Mouse (Mus musculus) intestine, postnatal 0 days (tissue): ENCODE data around the gene Sfmbt1. TPM values are rescaled to one million over a fixed set of nuclear protein-coding genes. Genes with fewer than 3 reads are reported as not detected.

Experiments
- ATAC-seq: fragments of 200-750 bp; cut with Nextera tagmentation; 2 replicates; pipeline ENCODE4 v1.8.0; 2017; ENCODE audit warnings: mild to moderate bottlenecking, moderate TSS enrichment, moderate library complexity
- H3K27ac ChIP-seq: fragments of 300-500 bp; sonication (generic); 2 replicates; pipeline ENCODE4 v1.5.1; 2014; ENCODE audit warnings: mild to moderate bottlenecking, low read depth, low read length, moderate library complexity
- H3K27me3 ChIP-seq: fragments of 300-500 bp; sonication (generic); replicated peaks from 2 replicates; pipeline ENCODE4 v1.6.1; 2014; ENCODE audit warnings: low read length, mixed read lengths; ENCODE audit not compliant: control insufficient read depth, insufficient read depth
- H3K36me3 ChIP-seq: fragments of 300-500 bp; sonication (generic); 2 replicates; pipeline ENCODE4 v1.6.1; 2014; ENCODE audit warnings: mild to moderate bottlenecking, moderate library complexity; ENCODE audit not compliant: control insufficient read depth, insufficient read depth
- H3K4me1 ChIP-seq: fragments of 300-500 bp; sonication (generic); replicated peaks from 2 replicates; pipeline ENCODE4 v1.6.1; 2014; ENCODE audit warnings: antibody characterized with exemption, low read length, mixed read lengths; ENCODE audit not compliant: control insufficient read depth, insufficient read depth
- H3K4me2 ChIP-seq: fragments of 300-500 bp; sonication (generic); replicated peaks from 2 replicates; pipeline ENCODE4 v1.6.1; 2014; ENCODE audit warnings: low read depth, mild to moderate bottlenecking, moderate library complexity
- H3K4me3 ChIP-seq: fragments of 300-500 bp; sonication (generic); 2 replicates; pipeline ENCODE4 v1.5.1; 2014; ENCODE audit warnings: low read depth, low read length
- H3K9ac ChIP-seq: fragments of 300-500 bp; sonication (generic); 2 replicates; pipeline ENCODE4 v1.6.1; 2014; ENCODE audit warnings: mild to moderate bottlenecking, low read depth, low read length
- H3K9me3 ChIP-seq: fragments of 300-500 bp; sonication (generic); 2 replicates; pipeline ENCODE4 v1.6.1; 2016; ENCODE audit warnings: mixed run types; ENCODE audit not compliant: control insufficient read depth
- CTCF ChIP-seq: sonication (generic); IDR thresholded peaks from 2 replicates; pipeline ENCODE4 v1.5.1; 2016; ENCODE audit warnings: low read depth, mild to moderate bottlenecking, control low read depth, antibody characterized with exemption, moderate library complexity
- WGBS: fragments of 180-500 bp; shearing (Covaris S2); extraction: QIAGEN DNeasy Blood & Tissue Kit; methylation state at CpG from one replicate; pipeline ENCODE4 v1.1.7; 2014; 5-methylcytosine and 5-hydroxymethylcytosine counted together
- polyA plus RNA-seq: library from polyadenylated mRNA; unstranded; fragments of >200 nt; fragmentation: Nextera tagmentation; extraction: Ambion mirVana; gene quantifications from 2 replicates; pipeline ENCODE4 v1.2.1, GENCODE M21; 2015

Sfmbt1 gene
- polyA plus RNA-seq, 1 experiment from 2014 or later: 11.4 TPM

DNA sequence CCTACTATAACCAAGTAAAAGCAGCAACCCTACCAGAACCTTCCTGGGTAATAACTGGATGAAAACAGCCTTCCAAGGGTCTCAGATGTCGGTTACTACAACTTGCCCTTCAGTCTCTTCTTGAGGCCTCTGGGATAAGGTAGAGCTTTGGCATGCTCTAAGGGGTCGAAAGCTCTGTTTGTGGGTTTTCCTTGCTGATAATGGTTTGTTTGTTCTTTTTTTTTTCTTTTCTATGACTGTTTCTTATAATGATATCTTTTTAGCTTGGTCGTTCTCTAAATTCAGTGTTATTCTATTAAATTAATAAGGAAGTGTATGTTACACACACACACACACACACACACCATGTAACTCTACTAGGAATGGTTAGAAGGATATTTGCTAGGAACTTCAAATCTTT is 42.6 kb downstream of the Sfmbt1 start:
- no peak for ATAC-seq
- no peaks in the 10 kb centered on the region for H3K27me3 ChIP-seq
- TF ChIP-seq CTCF: no peak

DNA sequence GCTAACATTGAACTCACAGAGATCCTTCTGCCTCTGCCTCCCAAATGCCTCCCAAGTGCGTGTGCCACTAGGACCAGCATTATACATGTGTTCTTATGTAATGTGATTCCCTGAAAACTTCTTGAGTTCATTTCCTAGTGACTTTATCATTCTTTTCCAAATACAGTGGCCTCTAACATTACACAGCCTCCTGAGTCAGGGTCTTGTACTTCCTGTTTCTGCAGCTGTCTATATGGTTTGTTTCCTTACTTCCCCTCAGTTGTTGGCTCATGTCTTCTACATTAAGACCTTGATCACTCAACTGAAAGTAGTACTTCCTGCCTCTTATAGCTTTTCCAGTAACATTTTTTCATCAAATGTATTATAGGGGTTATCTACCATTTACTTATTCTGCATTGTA is 46.6 kb downstream of the Sfmbt1 start:
- 80% methylated on average over 1 of the region's 1 CpGs for WGBS
- H3K4me2 ChIP-seq: no peak overlapping the region
- no peak for ATAC-seq
- no peak overlapping the region for H3K9ac ChIP-seq
- H3K9me3 ChIP-seq: no peaks in the 10 kb centered on the region
- no peaks in the 10 kb centered on the region for H3K4me1 ChIP-seq
- no peak overlapping the region for H3K27ac ChIP-seq
- no peaks in the 10 kb centered on the region for H3K36me3 ChIP-seq
- no peaks in the 10 kb centered on the region for H3K27me3 ChIP-seq
- TF ChIP-seq CTCF: no peak
- no peak overlapping the region for H3K4me3 ChIP-seq

More for the DNA sequence above, 42.6 kb downstream of the Sfmbt1 start:
- H3K9me3 ChIP-seq: no peaks in the 10 kb centered on the region
- no peaks in the 10 kb centered on the region for H3K4me1 ChIP-seq
- H3K9ac ChIP-seq: no peak overlapping the region
- H3K4me3 ChIP-seq: no peak overlapping the region
- no peak overlapping the region for H3K27ac ChIP-seq
- no peaks in the 10 kb centered on the region for H3K36me3 ChIP-seq
- WGBS: 79% methylated on average over 3 of the region's 3 CpGs
- no peak overlapping the region for H3K4me2 ChIP-seq

DNA sequence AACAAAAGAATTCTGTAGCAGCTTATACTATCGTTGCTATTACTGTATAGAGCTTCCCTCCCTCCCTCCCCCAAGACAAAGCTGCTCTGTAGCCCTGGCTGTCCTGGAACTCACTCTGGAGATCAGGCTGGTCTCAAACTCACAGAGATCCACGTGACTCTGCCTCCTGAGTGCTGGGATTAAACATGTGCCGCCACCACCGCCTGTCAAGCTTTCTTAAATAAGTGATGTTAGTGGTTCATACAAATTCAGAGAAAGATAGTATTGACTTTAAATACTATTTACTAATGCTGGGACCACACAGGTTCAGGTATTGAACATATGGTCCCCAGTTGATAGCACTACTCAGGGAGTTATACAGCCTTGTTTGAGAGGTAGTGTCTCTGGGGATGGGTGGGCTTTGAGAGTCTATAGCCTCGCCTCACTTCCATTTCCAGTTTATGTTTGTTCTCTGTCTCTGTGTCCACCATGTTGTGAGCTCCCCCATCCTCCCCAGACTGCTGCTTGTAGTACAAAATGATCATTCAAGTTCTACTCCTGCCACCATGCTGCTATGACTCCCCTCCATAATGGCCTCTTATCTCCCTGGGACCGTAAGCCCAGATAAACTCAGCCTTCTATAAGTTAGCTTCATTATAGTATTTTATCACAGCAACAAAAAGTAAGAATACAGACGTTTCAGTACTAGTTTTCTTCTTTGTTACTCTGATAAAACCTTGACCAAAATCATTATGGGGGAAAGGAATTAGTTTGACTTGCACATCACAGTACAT is 47.7 kb downstream of the Sfmbt1 start:
- H3K27ac ChIP-seq: no peak overlapping the region
- ATAC-seq: no peak
- no peaks in the 10 kb centered on the region for H3K27me3 ChIP-seq
- no peak for TF ChIP-seq CTCF
- no peak overlapping the region for H3K9ac ChIP-seq
- no peak overlapping the region for H3K4me3 ChIP-seq
- no peaks in the 10 kb centered on the region for H3K4me1 ChIP-seq
- H3K9me3 ChIP-seq: no peaks in the 10 kb centered on the region
- WGBS: 81% methylated on average over 7 of the region's 7 CpGs
- H3K4me2 ChIP-seq: no peak overlapping the region
- H3K36me3 ChIP-seq: no peaks in the 10 kb centered on the region

DNA sequence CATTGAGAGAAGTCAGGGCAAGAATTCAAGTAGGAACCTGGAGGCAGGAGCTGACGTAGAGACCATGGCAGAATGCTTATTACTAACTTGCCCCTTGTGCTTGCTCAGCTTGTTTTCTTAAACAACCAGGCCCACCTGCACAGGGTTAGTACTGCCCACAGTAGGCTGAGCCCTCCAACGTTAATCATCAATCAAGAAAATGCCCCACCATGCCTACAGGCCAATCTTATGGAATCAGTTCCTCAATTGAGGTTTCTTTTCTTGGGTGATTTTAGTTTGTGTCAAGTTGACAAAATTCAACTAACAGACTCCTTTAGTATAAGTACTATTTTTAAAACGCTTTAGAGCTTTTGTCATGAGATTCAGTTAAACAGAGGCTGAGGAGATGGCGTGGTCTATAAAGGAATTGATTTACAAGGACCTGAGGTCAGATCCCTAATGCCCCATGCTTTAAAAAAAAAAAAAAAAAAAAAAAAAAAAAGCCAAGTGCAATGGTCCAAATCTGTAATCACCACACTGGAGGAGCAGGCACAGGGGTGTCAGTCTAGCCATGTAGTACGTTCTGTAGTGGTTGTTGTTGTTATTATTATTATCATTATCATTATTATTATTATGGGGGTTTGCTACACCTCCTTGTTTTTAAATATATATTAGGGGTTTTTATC is 48.4 kb downstream of the Sfmbt1 start:
- Histone ChIP-seq H3K9me3 (no peaks in the 10 kb centered on the region), H3K36me3 (peaks cover 5% of the 10 kb centered on the region; the same call in 1 of the 2 replicates), H3K4me3 (no peak overlapping the region), H3K9ac (no peak overlapping the region), H3K27ac (no peak overlapping the region), H3K4me2 (no peak overlapping the region), H3K27me3 (no peaks in the 10 kb centered on the region), H3K4me1 (no peaks in the 10 kb centered on the region)
- WGBS: 69% methylated on average over 5 of the region's 5 CpGs
- ATAC-seq: no peak
- TF ChIP-seq CTCF: no peak

DNA sequence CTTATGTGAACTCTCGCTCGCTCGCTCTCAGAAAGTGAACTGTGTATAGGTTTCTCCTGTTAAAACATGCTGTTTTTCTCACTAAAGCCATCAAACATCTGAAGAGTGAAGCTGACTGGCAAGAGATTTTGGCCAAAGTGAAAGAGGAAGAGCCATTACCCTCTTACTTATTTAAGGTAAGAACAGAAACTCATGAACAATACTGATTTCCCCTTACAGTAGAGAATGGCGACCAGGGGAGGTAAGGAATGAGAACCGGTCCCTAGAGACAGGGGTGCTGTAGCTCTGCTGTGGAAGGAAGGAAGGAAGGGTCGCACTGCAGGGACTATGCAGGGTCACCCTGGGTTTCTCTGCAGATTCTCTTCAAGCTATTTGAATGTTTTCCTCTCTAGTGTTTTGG is 70.0 kb downstream of the Sfmbt1 start:
- 91% methylated on average over 6 of the region's 6 CpGs for WGBS
- no peak for ATAC-seq
- H3K4me1 ChIP-seq: no peaks in the 10 kb centered on the region
- TF ChIP-seq CTCF: no peak
- no peak overlapping the region for H3K9ac ChIP-seq
- no peak overlapping the region for H3K4me3 ChIP-seq
- no peaks in the 10 kb centered on the region for H3K9me3 ChIP-seq
- no peak overlapping the region for H3K27ac ChIP-seq
- H3K36me3 ChIP-seq: peaks cover 17% of the 10 kb centered on the region
- no peaks in the 10 kb centered on the region for H3K27me3 ChIP-seq
- no peak overlapping the region for H3K4me2 ChIP-seq

DNA sequence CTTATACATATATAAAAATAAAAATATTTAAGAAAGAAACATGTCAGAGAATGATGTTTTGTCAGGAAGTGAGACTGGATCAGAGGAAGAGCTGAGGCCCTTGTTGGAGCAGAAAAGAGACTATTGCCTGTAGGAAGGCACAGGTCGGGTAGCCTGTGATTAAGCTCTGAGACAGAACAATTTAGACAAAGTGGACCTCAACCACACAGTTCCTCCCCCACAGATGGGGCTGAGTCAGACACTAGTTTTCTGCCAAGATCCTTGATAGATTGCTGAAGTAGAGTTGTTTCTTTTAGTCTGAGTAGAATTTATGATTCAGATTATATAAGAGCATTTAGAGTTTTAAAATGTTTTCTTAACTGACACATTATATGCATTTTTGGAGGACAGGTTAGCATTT is 74.8 kb downstream of the Sfmbt1 start:
- Histone ChIP-seq H3K4me1 (no peaks in the 10 kb centered on the region), H3K4me2 (no peak overlapping the region), H3K4me3 (no peak overlapping the region), H3K36me3 (peaks cover 24% of the 10 kb centered on the region), H3K27me3 (no peaks in the 10 kb centered on the region), H3K27ac (no peak overlapping the region), H3K9me3 (no peaks in the 10 kb centered on the region), H3K9ac (no peak overlapping the region)
- WGBS: 38% methylated on average over 1 of the region's 1 CpGs
- ATAC-seq: no peak
- no peak for TF ChIP-seq CTCF
